ENCODE assay signal across 8 mouse cellular contexts in the genomic region with DNA sequence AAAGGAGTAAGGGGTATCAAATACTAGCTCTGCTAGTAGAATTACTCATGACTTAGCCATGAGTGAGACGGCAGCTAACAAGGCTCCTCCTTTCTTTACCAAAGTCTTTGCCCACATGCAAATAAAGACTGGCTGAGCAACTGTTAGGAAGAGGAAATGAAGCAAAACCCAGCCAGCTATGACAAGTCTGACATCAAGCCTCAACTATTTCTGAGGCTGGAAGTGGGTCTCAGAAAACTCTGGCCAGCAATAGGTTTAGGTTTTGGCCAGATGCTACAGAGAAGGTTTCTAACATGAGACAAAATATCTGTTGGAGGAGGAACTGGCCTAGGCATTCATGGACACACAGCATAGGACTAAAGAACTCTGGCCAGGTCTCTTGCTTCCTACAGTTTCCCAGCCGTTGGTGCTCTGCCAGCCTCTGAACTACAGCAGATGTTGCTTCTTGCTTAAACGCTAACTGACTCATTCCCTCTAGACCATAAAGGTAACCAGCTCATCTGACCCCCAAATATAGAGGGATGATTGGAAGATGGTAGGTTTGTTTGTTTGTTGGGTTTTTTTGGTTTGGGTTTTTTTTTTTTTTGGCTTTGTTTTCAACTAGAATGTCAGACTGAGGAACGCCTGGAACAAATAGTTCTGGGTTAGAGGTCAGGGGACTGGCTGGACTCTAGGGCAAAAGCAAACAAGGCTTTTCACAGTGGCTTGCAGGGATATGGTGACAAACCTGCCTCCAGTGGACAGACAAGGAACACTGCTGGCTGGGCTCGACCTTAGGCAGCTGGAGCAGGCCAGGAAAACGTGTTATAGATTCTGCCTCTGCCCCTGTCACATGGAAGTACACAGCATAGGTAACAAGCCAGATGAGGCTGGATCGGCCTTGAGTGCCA. TPM values are rescaled to one million over a fixed set of nuclear protein-coding genes. Genes with fewer than 3 reads are reported as not detected.
DNase-seq lines count a peak whose midpoint lies in the region.

No protein-coding gene starts in this region.

- whole genome bisulfite sequencing in large intestine, adult 2 months, result 31% methylated on average over 7 of the region's 7 CpGs

- DNase-seq in adrenal gland, postnatal 14 days, result peak; percentile 53
- no peak for DNase-seq in adrenal gland, adult 8-10 months
- peak; percentile 4 for DNase-seq in thymus, postnatal 14 days
- DNase-seq in thymus, postnatal 10 days (ENCODE audit: low spot score in 2 of 2), result no peak
- DNase-seq in large intestine, adult 2 months (ENCODE audit: low read depth, low spot score), result peak; percentile 32
- DNase-seq in testis, postnatal 10 days (ENCODE audit: low spot score), result peak; percentile 49
- DNase-seq in layer of hippocampus, postnatal 36 days, result no peak
- no peak for DNase-seq in right cerebral cortex, postnatal 14 days

RNA-seq across cellular contexts. Expression of gene Glrx, which starts 41.0 kb away (rescaled TPM):
- 27.9 and 28.8 TPM in 2 replicates for total RNA-seq in adrenal gland, postnatal 14 days (2021)
- total RNA-seq in adrenal gland, adult 8-10 months (2022), result 10 to 100 TPM; 21.6 to 27.4 (median 24.4) TPM
- 243 and 525 TPM in 2 replicates for polyA plus RNA-seq in large intestine, adult 2 months (2012; rRNA removed)
- 10 to 100 TPM; 41.5 to 45.6 TPM for total RNA-seq in layer of hippocampus, postnatal 36 days (2021)

Comparison
In these comparisons a context has a peak if more than half of its experiments do, and no peak if none do; other contexts are left out.
1. DNase-seq: peak in adrenal gland, postnatal 14 days (single experiment), thymus, postnatal 14 days (single experiment), large intestine, adult 2 months (single experiment) and testis, postnatal 10 days (single experiment); none in adrenal gland, adult 8-10 months (single experiment), thymus, postnatal 10 days (0 of 2), layer of hippocampus, postnatal 36 days (0 of 2) and right cerebral cortex, postnatal 14 days (single experiment).